Mouse (Mus musculus) limb, embryonic 13.5 days (tissue): ENCODE data around the gene Gm35549. TPM values are rescaled to one million over a fixed set of nuclear protein-coding genes. Genes with fewer than 3 reads are reported as not detected.
"Not testable (repeated sequence)": the region's sequence is repeated elsewhere in the genome, so short reads cannot be mapped to it uniquely, and the experiment has no call there.

Experiments
- ATAC-seq: fragments of 200-750 bp; cut with Nextera tagmentation; 2 replicates; pipeline ENCODE4 v1.8.0; 2017; ENCODE audit warnings: low read depth, moderate number of reproducible peaks, moderate TSS enrichment; ENCODE audit not compliant: low FRiP score
- H3K27ac ChIP-seq: fragments of 300-500 bp; sonication (generic); 2 replicates; pipeline ENCODE4 v1.5.1; 2015; ENCODE audit warnings: inconsistent platforms, mild to moderate bottlenecking, moderate library complexity
- H3K27me3 ChIP-seq: fragments of 300-500 bp; sonication (generic); 2 replicates; pipeline ENCODE4 v1.6.1; 2015; ENCODE audit warnings: mild to moderate bottlenecking, inconsistent platforms
- H3K36me3 ChIP-seq: fragments of 300-500 bp; sonication (generic); 2 replicates; pipeline ENCODE4 v1.6.1; 2015; ENCODE audit warnings: inconsistent platforms, mild to moderate bottlenecking, moderate library complexity
- H3K4me1 ChIP-seq: fragments of 300-500 bp; sonication (generic); 2 replicates; pipeline ENCODE4 v1.6.1; 2015; ENCODE audit warnings: inconsistent platforms
- H3K4me2 ChIP-seq: fragments of 300-500 bp; sonication (generic); replicated peaks from 2 replicates; pipeline ENCODE4 v1.6.1; 2015; ENCODE audit warnings: inconsistent platforms, mild to moderate bottlenecking, moderate library complexity
- H3K4me3 ChIP-seq: fragments of 300-500 bp; sonication (generic); 2 replicates; pipeline ENCODE4 v1.5.1; 2015; ENCODE audit warnings: moderate library complexity, mild to moderate bottlenecking, inconsistent platforms
- H3K9ac ChIP-seq: fragments of 300-500 bp; sonication (generic); 2 replicates; pipeline ENCODE4 v1.6.1; 2015; ENCODE audit warnings: mild to moderate bottlenecking, inconsistent platforms
- H3K9me3 ChIP-seq: fragments of 300-500 bp; sonication (generic); 2 replicates; pipeline ENCODE4 v1.6.1; 2016; ENCODE audit warnings: inconsistent platforms
- WGBS: fragments of 180-500 bp; shearing (Covaris S2); methylation state at CpG from one replicate; pipeline ENCODE4 v1.1.7; 2015; 5-methylcytosine and 5-hydroxymethylcytosine counted together
- polyA plus RNA-seq: library from polyadenylated mRNA; unstranded; fragments of >200 nt; fragmentation: Nextera tagmentation; extraction: Ambion mirVana; gene quantifications from 2 replicates; pipeline ENCODE4 v1.2.1, GENCODE M21; 2015

Gene Gm35549
- polyA plus RNA-seq, 1 experiment from 2014 or later: 0.67 TPM

- Histone ChIP-seq H3K9me3 (peaks cover 17% of the 10 kb centered on the region), H3K36me3 (peaks cover 95% of the 10 kb centered on the region), H3K4me2 (no peak overlapping the region), H3K27ac (no peak overlapping the region), H3K4me1 (no peaks in the 10 kb centered on the region), H3K9ac (no peak overlapping the region), H3K27me3 (no peaks in the 10 kb centered on the region), H3K4me3 (no peak overlapping the region)
- 96% methylated on average over 4 of the region's 4 CpGs for WGBS
- ATAC-seq: no peak
Observed at GRCm38 (mm10) chr9:122855617-122856016, 11.8 kb upstream of the Gm35549 start.

- H3K4me1 ChIP-seq, H3K27ac ChIP-seq, H3K4me2 ChIP-seq, ATAC-seq, H3K27me3 ChIP-seq, H3K9ac ChIP-seq, H3K4me3 ChIP-seq: not testable (repeated sequence)
- WGBS: 82% methylated on average over 2 of the region's 7 CpGs
- H3K9me3 ChIP-seq: peaks cover 12% of the 10 kb centered on the region
- peaks cover 95% of the 10 kb centered on the region for H3K36me3 ChIP-seq
Observed at GRCm38 (mm10) chr9:122855141-122855540, 11.3 kb upstream of the Gm35549 start.

- ATAC-seq: no peak
- H3K9me3 ChIP-seq: peaks cover 6% of the 10 kb centered on the region
Observed at GRCm38 (mm10) chr9:122854526-122854925, 10.7 kb upstream of the Gm35549 start.

GRCm38 (mm10) chr9:122847811-122848311 lies 4.0 kb upstream of the Gm35549 start:
- not testable (repeated sequence) for H3K4me2 ChIP-seq, H3K4me1 ChIP-seq, H3K4me3 ChIP-seq, H3K27me3 ChIP-seq, H3K27ac ChIP-seq, H3K9me3 ChIP-seq, ATAC-seq, H3K9ac ChIP-seq
- H3K36me3 ChIP-seq: peaks cover 46% of the 10 kb centered on the region
- 91% methylated on average over 7 of the region's 8 CpGs for WGBS

More at GRCm38 (mm10) chr9:122854526-122854925, 10.7 kb upstream of the Gm35549 start:
- Histone ChIP-seq H3K4me3 (no peak overlapping the region), H3K36me3 (peaks cover 95% of the 10 kb centered on the region), H3K27ac (no peak overlapping the region), H3K4me1 (no peaks in the 10 kb centered on the region), H3K4me2 (no peak overlapping the region), H3K9ac (no peak overlapping the region), H3K27me3 (no peaks in the 10 kb centered on the region)
- WGBS: 93% methylated on average over 7 of the region's 7 CpGs

GRCm38 (mm10) chr9:122846156-122846555 lies 2.3 kb upstream of the Gm35549 start:
- Histone ChIP-seq H3K9me3 (peaks cover 5% of the 10 kb centered on the region; the same call in 1 of the 2 replicates), H3K27me3 (no peaks in the 10 kb centered on the region), H3K36me3 (peaks cover 29% of the 10 kb centered on the region), H3K9ac (no peak overlapping the region), H3K27ac (no peak overlapping the region), H3K4me1 (no peaks in the 10 kb centered on the region), H3K4me2 (no peak overlapping the region), H3K4me3 (no peak overlapping the region)
- no peak for ATAC-seq

GRCm38 (mm10) chr9:122845621-122846020 lies 1.8 kb upstream of the Gm35549 start:
- peaks cover 5% of the 10 kb centered on the region; the same call in 1 of the 2 replicates for H3K9me3 ChIP-seq
- no peaks in the 10 kb centered on the region for H3K4me1 ChIP-seq
- no peak overlapping the region for H3K27ac ChIP-seq
- peaks cover 23% of the 10 kb centered on the region for H3K36me3 ChIP-seq
- H3K27me3 ChIP-seq: no peaks in the 10 kb centered on the region
- ATAC-seq: no peak
- WGBS: 85% methylated on average over 3 of the region's 3 CpGs
- H3K4me2 ChIP-seq: no peak overlapping the region
- H3K4me3 ChIP-seq: no peak overlapping the region
- H3K9ac ChIP-seq: no peak overlapping the region

GRCm38 (mm10) chr9:122837680-122838079 lies 6.2 kb downstream of the Gm35549 start:
- peak overlapping the region; percentile 34 for H3K4me2 ChIP-seq
- ATAC-seq: no peak
- H3K27ac ChIP-seq: peak overlapping the region; percentile 80
- no peak overlapping the region for H3K4me3 ChIP-seq
- H3K9me3 ChIP-seq: no peaks in the 10 kb centered on the region
- H3K36me3 ChIP-seq: peaks cover 16% of the 10 kb centered on the region
- no peak overlapping the region for H3K9ac ChIP-seq
- H3K4me1 ChIP-seq: peaks cover 27% of the 10 kb centered on the region
- WGBS: 25% methylated on average over 16 of the region's 16 CpGs
- no peaks in the 10 kb centered on the region for H3K27me3 ChIP-seq

- no peaks in the 10 kb centered on the region for H3K27me3 ChIP-seq
- H3K27ac ChIP-seq: peak overlapping the region; percentile 80
- H3K4me1 ChIP-seq: peaks cover 27% of the 10 kb centered on the region
- peak overlapping the region; percentile 39 for H3K4me2 ChIP-seq
- H3K4me3 ChIP-seq: no peak overlapping the region
- peaks cover 19% of the 10 kb centered on the region for H3K36me3 ChIP-seq
- peak; percentile 53 for ATAC-seq
- WGBS: 80% methylated on average over 4 of the region's 4 CpGs
- H3K9ac ChIP-seq: no peak overlapping the region
- no peaks in the 10 kb centered on the region for H3K9me3 ChIP-seq
Observed at GRCm38 (mm10) chr9:122837216-122837615, 6.6 kb downstream of the Gm35549 start.

GRCm38 (mm10) chr9:122836790-122837189 lies 7.0 kb downstream of the Gm35549 start:
- WGBS: 21% methylated on average over 6 of the region's 6 CpGs
- Histone ChIP-seq H3K4me3 (no peak overlapping the region), H3K4me1 (peaks cover 27% of the 10 kb centered on the region), H3K4me2 (peak overlapping the region; percentile 39), H3K9me3 (no peaks in the 10 kb centered on the region), H3K27me3 (no peaks in the 10 kb centered on the region), H3K9ac (no peak overlapping the region), H3K36me3 (peaks cover 19% of the 10 kb centered on the region), H3K27ac (peak overlapping the region; percentile 80)
- peak; percentile 88 for ATAC-seq

- H3K36me3 ChIP-seq: peaks cover 22% of the 10 kb centered on the region
- ATAC-seq: peak; percentile 25; the same call in 1 of the 2 replicates
- H3K9ac ChIP-seq: no peak overlapping the region
- H3K4me1 ChIP-seq: peaks cover 27% of the 10 kb centered on the region
- peak overlapping the region; percentile 39; the same call in 1 of the 2 replicates for H3K4me2 ChIP-seq
- no peaks in the 10 kb centered on the region for H3K9me3 ChIP-seq
- H3K27ac ChIP-seq: peak overlapping the region; percentile 63
- 39% methylated on average over 9 of the region's 9 CpGs for WGBS
- H3K4me3 ChIP-seq: no peak overlapping the region
- H3K27me3 ChIP-seq: no peaks in the 10 kb centered on the region
Observed at GRCm38 (mm10) chr9:122836126-122836525, 7.7 kb downstream of the Gm35549 start.

GRCm38 (mm10) chr9:122829826-122830380 lies 13.9 kb downstream of the Gm35549 start:
- Histone ChIP-seq H3K36me3 (peaks cover 70% of the 10 kb centered on the region), H3K4me1 (no peaks in the 10 kb centered on the region), H3K27ac (no peak overlapping the region), H3K9ac (no peak overlapping the region), H3K4me2 (no peak overlapping the region), H3K27me3 (no peaks in the 10 kb centered on the region), H3K9me3 (no peaks in the 10 kb centered on the region), H3K4me3 (no peak overlapping the region)
- ATAC-seq: no peak
- WGBS: 76% methylated on average over 4 of the region's 4 CpGs

GRCm38 (mm10) chr9:122826743-122827142 lies 17.1 kb downstream of the Gm35549 start:
- Histone ChIP-seq H3K27me3 (no peaks in the 10 kb centered on the region), H3K4me2 (no peak overlapping the region), H3K9ac (no peak overlapping the region), H3K4me3 (no peak overlapping the region), H3K36me3 (peaks cover 78% of the 10 kb centered on the region), H3K4me1 (no peaks in the 10 kb centered on the region), H3K9me3 (no peaks in the 10 kb centered on the region), H3K27ac (no peak overlapping the region)
- no peak for ATAC-seq
- WGBS: 93% methylated on average over 4 of the region's 4 CpGs
